Mouse (Mus musculus) intestine, postnatal 0 days (tissue): ENCODE measurements at regions not wholly inside any gene's neighbourhood (a gene's known extent, or its start where the extent isn't known, plus 50 kb on each side); places are given as distances from the start of the nearest gene placed in this dataset.

Experiments used
- ATAC-seq: fragments of 200-750 bp; cut with Nextera tagmentation; 2 replicates; pipeline ENCODE4 v1.8.0; 2017; ENCODE audit warnings: mild to moderate bottlenecking, moderate TSS enrichment, moderate library complexity
- H3K27ac ChIP-seq: fragments of 300-500 bp; sonication (generic); 2 replicates; pipeline ENCODE4 v1.5.1; 2014; ENCODE audit warnings: mild to moderate bottlenecking, low read depth, low read length, moderate library complexity
- H3K27me3 ChIP-seq: fragments of 300-500 bp; sonication (generic); replicated peaks from 2 replicates; pipeline ENCODE4 v1.6.1; 2014; ENCODE audit warnings: low read length, mixed read lengths; ENCODE audit not compliant: control insufficient read depth, insufficient read depth
- H3K36me3 ChIP-seq: fragments of 300-500 bp; sonication (generic); 2 replicates; pipeline ENCODE4 v1.6.1; 2014; ENCODE audit warnings: mild to moderate bottlenecking, moderate library complexity; ENCODE audit not compliant: control insufficient read depth, insufficient read depth
- H3K4me1 ChIP-seq: fragments of 300-500 bp; sonication (generic); replicated peaks from 2 replicates; pipeline ENCODE4 v1.6.1; 2014; ENCODE audit warnings: antibody characterized with exemption, low read length, mixed read lengths; ENCODE audit not compliant: control insufficient read depth, insufficient read depth
- H3K4me2 ChIP-seq: fragments of 300-500 bp; sonication (generic); replicated peaks from 2 replicates; pipeline ENCODE4 v1.6.1; 2014; ENCODE audit warnings: low read depth, mild to moderate bottlenecking, moderate library complexity
- H3K4me3 ChIP-seq: fragments of 300-500 bp; sonication (generic); 2 replicates; pipeline ENCODE4 v1.5.1; 2014; ENCODE audit warnings: low read depth, low read length
- H3K9ac ChIP-seq: fragments of 300-500 bp; sonication (generic); 2 replicates; pipeline ENCODE4 v1.6.1; 2014; ENCODE audit warnings: mild to moderate bottlenecking, low read depth, low read length
- H3K9me3 ChIP-seq: fragments of 300-500 bp; sonication (generic); 2 replicates; pipeline ENCODE4 v1.6.1; 2016; ENCODE audit warnings: mixed run types; ENCODE audit not compliant: control insufficient read depth
- CTCF ChIP-seq: sonication (generic); IDR thresholded peaks from 2 replicates; pipeline ENCODE4 v1.5.1; 2016; ENCODE audit warnings: low read depth, mild to moderate bottlenecking, control low read depth, antibody characterized with exemption, moderate library complexity
- WGBS: fragments of 180-500 bp; shearing (Covaris S2); extraction: QIAGEN DNeasy Blood & Tissue Kit; methylation state at CpG from one replicate; pipeline ENCODE4 v1.1.7; 2014; 5-methylcytosine and 5-hydroxymethylcytosine counted together

DNA sequence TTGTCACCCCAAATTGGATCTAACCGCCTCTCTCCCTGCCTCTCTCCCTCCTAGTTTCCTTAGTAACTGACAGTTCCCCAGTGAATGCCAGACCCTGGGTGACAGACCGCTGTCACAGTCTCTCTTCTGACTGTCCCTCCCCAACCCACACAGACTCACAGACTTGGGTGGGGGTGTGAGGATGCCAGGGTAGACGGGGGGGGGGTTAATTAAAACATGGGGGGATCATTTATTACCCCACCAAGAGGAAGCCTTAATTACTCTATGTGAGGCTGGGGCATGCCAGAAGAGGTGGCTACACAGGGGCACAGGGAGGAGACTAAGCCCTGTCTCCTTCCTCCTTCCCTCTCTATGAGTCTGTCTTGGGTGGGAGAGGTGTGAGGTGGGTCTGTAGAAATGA lies 261.1 kb upstream of the Gm4791 start:
- no peak for ATAC-seq
- WGBS, result 61% methylated on average over 3 of the region's 3 CpGs
- Histone ChIP-seq H3K4me3 (no peak overlapping the region), H3K4me1 (no peaks in the 10 kb centered on the region), H3K27me3 (no peaks in the 10 kb centered on the region), H3K9ac (no peak overlapping the region), H3K9me3 (no peaks in the 10 kb centered on the region), H3K27ac (no peak overlapping the region), H3K4me2 (no peak overlapping the region), H3K36me3 (no peaks in the 10 kb centered on the region)
- TF ChIP-seq CTCF, result no peak

DNA sequence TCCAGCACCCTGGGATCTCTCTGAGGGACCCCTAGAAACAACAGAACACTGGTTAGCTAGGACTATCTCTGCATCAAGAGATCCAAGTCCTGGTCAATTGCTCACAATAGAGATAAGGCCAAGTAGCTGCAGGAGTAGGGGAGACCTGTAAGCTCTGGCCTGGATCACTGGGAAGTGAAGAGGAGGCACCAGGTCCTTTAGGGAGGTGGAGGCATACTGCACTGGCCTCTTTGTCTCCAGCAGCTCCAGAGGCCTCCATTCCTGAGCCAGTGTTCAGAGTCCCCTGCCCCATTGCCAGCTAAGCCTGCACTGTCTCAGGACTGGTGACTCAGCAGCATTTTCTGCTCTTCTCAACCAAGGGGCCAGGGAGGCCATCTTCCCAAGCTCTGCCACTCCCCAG lies 262.3 kb upstream of the Gm4791 start:
- no peak for ATAC-seq
- no peak overlapping the region for H3K4me3 ChIP-seq
- H3K4me1 ChIP-seq, result no peaks in the 10 kb centered on the region
- no peaks in the 10 kb centered on the region for H3K9me3 ChIP-seq
- no peak for TF ChIP-seq CTCF
- no peak overlapping the region for H3K9ac ChIP-seq
- no peaks in the 10 kb centered on the region for H3K36me3 ChIP-seq
- H3K27ac ChIP-seq, result no peak overlapping the region
- no peaks in the 10 kb centered on the region for H3K27me3 ChIP-seq
- no peak overlapping the region for H3K4me2 ChIP-seq

DNA sequence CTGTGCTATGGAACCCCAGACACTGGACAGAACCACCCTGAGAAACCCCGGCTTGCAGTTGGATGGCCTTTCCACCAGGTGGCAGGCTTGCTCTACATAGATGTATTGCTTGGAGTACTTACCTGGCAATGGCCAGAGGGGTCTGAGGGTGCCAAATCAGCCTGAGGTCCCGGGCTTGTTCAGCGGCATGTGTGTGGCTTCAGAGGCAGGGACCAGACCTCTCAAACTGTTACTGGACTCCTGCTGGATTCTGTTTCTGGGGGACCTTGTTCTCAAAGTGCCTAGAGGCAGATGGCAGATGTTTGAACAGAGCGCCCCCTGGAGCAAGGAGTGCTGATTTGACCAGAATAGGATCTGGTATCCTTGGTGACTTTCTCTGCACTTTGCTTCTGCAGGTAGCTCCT lies 262.9 kb upstream of the Gm4791 start:
- 6% methylated on average over 4 of the region's 4 CpGs for WGBS
- no peak overlapping the region for H3K27ac ChIP-seq
- peak; percentile 92 for TF ChIP-seq CTCF
- H3K4me1 ChIP-seq, result no peaks in the 10 kb centered on the region
- no peak; the same call in 1 of the 2 replicates for ATAC-seq
- no peaks in the 10 kb centered on the region for H3K9me3 ChIP-seq
- H3K27me3 ChIP-seq, result no peaks in the 10 kb centered on the region
- no peak overlapping the region for H3K4me3 ChIP-seq
- H3K36me3 ChIP-seq, result no peaks in the 10 kb centered on the region
- H3K9ac ChIP-seq, result no peak overlapping the region
- no peak overlapping the region for H3K4me2 ChIP-seq

DNA sequence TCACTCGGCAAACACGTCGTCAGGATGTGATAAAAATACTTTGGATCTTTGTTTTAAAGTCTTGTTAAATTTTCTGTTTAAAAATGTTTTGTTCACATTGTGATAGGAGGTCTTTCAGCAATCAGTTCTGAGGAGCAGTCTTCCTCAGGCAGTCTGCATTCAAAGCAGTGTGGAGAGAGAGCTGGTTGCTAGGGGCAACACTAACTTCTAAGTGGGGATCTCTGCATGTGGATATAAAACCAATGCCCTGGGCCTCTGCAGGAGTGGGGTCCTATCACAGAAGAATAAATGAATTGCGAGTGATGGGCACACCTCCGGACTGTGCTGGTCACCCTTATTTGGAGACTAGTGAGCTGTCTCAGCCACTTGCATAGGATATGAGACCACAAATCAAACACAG lies 270.1 kb upstream of the Gm4791 start:
- TF ChIP-seq CTCF, result no peak
- no peaks in the 10 kb centered on the region for H3K9me3 ChIP-seq
- no peak overlapping the region for H3K4me3 ChIP-seq
- WGBS, result 52% methylated on average over 5 of the region's 5 CpGs
- H3K4me1 ChIP-seq, result no peaks in the 10 kb centered on the region
- no peak for ATAC-seq
- H3K27ac ChIP-seq, result no peak overlapping the region
- H3K36me3 ChIP-seq, result no peaks in the 10 kb centered on the region
- no peak overlapping the region for H3K4me2 ChIP-seq
- H3K27me3 ChIP-seq, result no peaks in the 10 kb centered on the region
- H3K9ac ChIP-seq, result no peak overlapping the region

DNA sequence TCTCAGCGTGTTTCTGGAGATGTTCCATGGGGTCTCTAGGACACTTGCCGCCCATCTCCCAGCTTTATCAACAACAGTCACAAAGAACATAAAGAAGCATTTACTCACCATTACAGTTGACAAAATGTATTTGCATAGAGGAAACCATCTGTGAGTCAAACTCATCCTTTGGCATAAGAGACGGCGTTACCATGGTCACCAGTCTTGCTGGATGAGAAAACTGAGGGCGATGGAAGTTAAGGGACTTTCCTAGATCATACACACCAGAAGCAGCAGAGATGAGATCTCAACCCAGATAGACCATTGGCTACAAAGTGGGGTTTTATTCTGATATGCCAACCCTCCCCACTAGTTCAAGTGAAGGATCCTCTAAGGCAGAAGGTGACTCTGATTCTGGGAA lies 274.3 kb upstream of the Gm4791 start:
- Histone ChIP-seq H3K9me3 (no peaks in the 10 kb centered on the region), H3K27me3 (no peaks in the 10 kb centered on the region), H3K4me3 (no peak overlapping the region), H3K9ac (no peak overlapping the region), H3K27ac (no peak overlapping the region), H3K4me2 (no peak overlapping the region), H3K4me1 (no peaks in the 10 kb centered on the region), H3K36me3 (no peaks in the 10 kb centered on the region)
- ATAC-seq, result no peak
- no peak for TF ChIP-seq CTCF
- 89% methylated on average over 5 of the region's 5 CpGs for WGBS

DNA sequence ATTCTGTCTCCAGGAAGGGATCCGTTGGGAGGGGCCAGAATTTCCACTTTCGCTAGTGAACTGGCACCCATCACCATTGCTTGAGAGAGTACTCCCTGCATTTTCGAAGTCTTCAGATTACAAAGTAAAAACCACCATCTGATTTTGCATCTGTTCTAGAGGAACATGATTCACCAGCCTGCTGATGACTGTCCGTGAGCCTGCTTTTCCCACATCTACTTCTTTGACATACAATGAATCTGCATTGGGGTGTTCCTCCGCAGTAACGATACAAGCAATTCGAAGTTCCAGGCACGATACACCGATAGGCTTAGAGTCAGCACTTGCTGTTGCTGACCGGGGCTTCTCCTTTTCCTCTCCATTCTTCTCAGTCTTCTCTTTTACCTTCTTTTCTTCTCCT lies 285.1 kb upstream of the Gm4791 start:
- Histone ChIP-seq H3K4me1 (no peaks in the 10 kb centered on the region), H3K4me2 (no peak overlapping the region), H3K27me3 (no peaks in the 10 kb centered on the region), H3K36me3 (no peaks in the 10 kb centered on the region), H3K9me3 (no peaks in the 10 kb centered on the region), H3K4me3 (no peak overlapping the region), H3K27ac (no peak overlapping the region), H3K9ac (no peak overlapping the region)
- no peak for TF ChIP-seq CTCF
- ATAC-seq, result no peak
- WGBS, result 89% methylated on average over 10 of the region's 10 CpGs

DNA sequence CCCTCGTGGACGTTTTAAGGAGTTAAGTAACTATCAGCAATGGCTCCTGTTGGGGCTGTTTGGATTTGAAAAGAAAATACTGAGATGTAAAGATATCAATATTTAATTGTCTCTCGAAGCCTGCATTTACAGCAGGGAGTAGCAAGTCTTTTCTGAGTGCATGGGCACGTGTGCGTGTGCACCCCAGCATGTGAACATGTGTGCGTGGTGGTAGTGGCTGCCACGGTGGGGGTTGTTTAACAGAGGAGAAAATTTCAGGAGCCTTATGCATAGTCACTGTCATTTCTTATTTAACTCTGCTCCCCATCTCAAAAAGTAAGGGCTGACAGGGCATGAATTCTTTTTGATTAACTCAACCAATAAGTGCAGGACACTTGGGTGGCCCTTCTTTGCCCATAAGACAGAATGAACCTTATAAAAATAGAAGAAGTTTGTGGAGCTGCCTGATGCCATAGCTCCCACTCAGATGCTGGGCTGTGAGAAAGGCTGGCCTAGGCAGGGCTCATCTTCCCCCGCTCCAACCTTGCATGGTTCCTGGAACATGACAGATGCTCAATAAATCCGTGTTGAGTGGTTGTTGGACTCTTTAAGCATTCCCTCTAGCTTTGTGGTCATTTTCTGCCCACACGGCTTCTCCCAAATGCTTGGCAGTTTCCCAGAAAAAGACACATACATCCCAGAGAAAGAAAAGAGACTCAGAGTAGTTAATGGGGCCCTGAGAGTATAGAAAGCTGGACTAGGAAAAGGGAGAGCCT lies 294.2 kb upstream of the Gm4791 start:
- no peak for ATAC-seq
- H3K27me3 ChIP-seq, result no peaks in the 10 kb centered on the region
- no peaks in the 10 kb centered on the region for H3K36me3 ChIP-seq
- 71% methylated on average over 10 of the region's 10 CpGs for WGBS
- no peak overlapping the region for H3K27ac ChIP-seq
- no peak for TF ChIP-seq CTCF
- H3K4me2 ChIP-seq, result no peak overlapping the region
- H3K9me3 ChIP-seq, result no peaks in the 10 kb centered on the region
- no peak overlapping the region for H3K4me3 ChIP-seq
- no peaks in the 10 kb centered on the region for H3K4me1 ChIP-seq
- H3K9ac ChIP-seq, result no peak overlapping the region
